Mouse (Mus musculus) megakaryocyte, embryonic 14.5 days (primary cell): ENCODE results near the gene Slc4a5.

Experiments
- FLI1 ChIP-seq: IDR thresholded peaks from 2 replicates; pipeline ENCODE4 v1.6.1; 2012; ENCODE audit warnings: low read length, inconsistent platforms, mixed read lengths
- GATA1 ChIP-seq: IDR thresholded peaks from 3 replicates; pipeline ENCODE4 v1.6.1; 2012; ENCODE audit warnings: mixed read lengths, low read length, inconsistent platforms, borderline replicate concordance

DNA sequence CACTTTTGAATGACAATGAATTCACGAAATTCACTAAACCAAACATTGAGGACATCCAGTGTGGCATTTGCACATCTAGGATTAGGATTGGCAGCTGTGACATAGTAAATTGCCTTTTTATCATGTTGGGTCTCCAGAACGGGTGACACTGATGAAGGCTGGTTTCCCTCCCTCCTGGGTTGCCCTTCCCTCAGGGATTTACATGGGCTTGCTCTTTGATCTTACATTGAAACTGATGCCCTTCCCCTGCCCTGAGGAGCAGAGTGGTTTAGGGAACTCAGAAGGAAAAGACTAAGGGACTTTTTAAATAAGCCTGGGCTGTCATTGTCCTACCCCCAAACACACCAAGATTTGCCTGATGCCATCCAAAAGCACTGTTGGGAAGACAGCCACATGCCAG, 11.9 kb downstream of the Slc4a5 start:
- TF ChIP-seq GATA1 (no peak), FLI1 (no peak)
